Mouse (Mus musculus) lung, adult 2 months (tissue): ENCODE results near the gene Acap1.

Source experiments
- CTCF ChIP-seq: fragments of 200-500 bp; IDR thresholded peaks from 2 replicates; pipeline ENCODE4 v1.5.1; 2011; ENCODE audit warnings: mild to moderate bottlenecking, low read length, control low read depth; ENCODE audit not compliant: insufficient read depth
- POLR2A ChIP-seq: fragments of 200-500 bp; IDR thresholded peaks from 2 replicates; pipeline ENCODE4 v1.6.1; 2011; ENCODE audit warnings: low read depth, mild to moderate bottlenecking, control low read depth, low read length, borderline replicate concordance; ENCODE audit errors: extremely low read depth

GRCm38 (mm10) chr11:69855347-69855746 lies 40.0 kb downstream of the Acap1 start:
- TF ChIP-seq POLR2A = no peak
- no peak for TF ChIP-seq CTCF
